In the genomic region with DNA sequence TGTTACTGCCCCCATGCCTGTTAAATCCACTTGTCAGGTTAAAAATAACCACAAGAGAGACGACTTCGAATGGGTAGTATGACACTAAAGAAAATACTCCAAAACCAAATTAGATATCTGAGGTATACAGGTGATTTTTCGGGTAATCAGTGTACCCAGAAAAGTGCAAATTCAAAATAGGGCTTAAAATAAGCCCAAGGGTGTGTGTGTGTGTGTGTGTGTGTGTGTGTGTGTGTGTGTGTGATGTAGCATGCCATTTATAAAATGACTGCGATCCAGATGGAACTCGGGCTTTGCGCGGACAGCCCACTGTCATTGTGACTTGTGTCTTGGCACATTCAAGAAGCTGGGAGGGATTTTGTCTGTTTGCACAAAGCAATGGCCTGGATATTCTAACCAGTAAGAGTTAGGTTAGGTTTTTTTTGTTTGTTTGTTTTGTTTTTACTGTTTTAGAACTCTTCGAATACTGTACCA, we compare ENCODE assay signal across 8 mouse cellular contexts. TPM values are rescaled to one million over a fixed set of nuclear protein-coding genes. Genes with fewer than 3 reads are reported as not detected.
DNase-seq lines count a peak whose midpoint lies in the region; ATAC-seq lines count a peak whose summit lies in the region.

No protein-coding gene starts in this region.

- no peak for DNase-seq in neural tube, embryonic 11.5 days (ENCODE audit: low spot score)
- no peak for DNase-seq in neural tube, embryonic 10.5 days (ENCODE audit: extremely low spot score, low spot score)
- peak; percentile 62 to 70 for DNase-seq in cerebellum, postnatal 10 days
- DNase-seq in limb, embryonic 11.5 days (ENCODE audit: low spot score): no peak
- no peak for DNase-seq in yolk sac, embryonic 10.5 days (ENCODE audit: low spot score)

- no peaks in the 10 kb centered on the region for H3K36me3 ChIP-seq in neural tube, embryonic 11.5 days (ENCODE audit: control insufficient read depth, insufficient read depth, low read length)
- no peaks in the 10 kb centered on the region for H3K36me3 ChIP-seq in heart, embryonic 12.5 days
- H3K36me3 ChIP-seq in limb, embryonic 11.5 days (ENCODE audit: control insufficient read depth, insufficient read depth, low read length): no peaks in the 10 kb centered on the region
- H3K36me3 ChIP-seq in midbrain, embryonic 15.5 days (replicated peaks): no peaks in the 10 kb centered on the region

- no peaks in the 10 kb centered on the region for H3K9me3 ChIP-seq in neural tube, embryonic 11.5 days (ENCODE audit: control insufficient read depth, low read length)
- H3K9me3 ChIP-seq in heart, embryonic 12.5 days (replicated peaks): no peaks in the 10 kb centered on the region
- no peaks in the 10 kb centered on the region for H3K9me3 ChIP-seq in limb, embryonic 11.5 days (ENCODE audit: control insufficient read depth, low read length)
- H3K9me3 ChIP-seq in midbrain, embryonic 15.5 days: no peaks in the 10 kb centered on the region

- no peak for ATAC-seq in neural tube, embryonic 11.5 days (ENCODE audit: insufficient read depth, low FRiP score, low TSS enrichment)
- ATAC-seq in heart, embryonic 12.5 days (ENCODE audit: insufficient number of reproducible peaks, low FRiP score): no peak
- ATAC-seq in limb, embryonic 11.5 days (ENCODE audit: insufficient number of reproducible peaks, low FRiP score, low TSS enrichment, low read depth): no peak
- ATAC-seq in midbrain, embryonic 15.5 days (replicated peaks): no peak
- ATAC-seq in granulocyte monocyte progenitor cell, adult 5-6 weeks (replicated peaks; ENCODE audit: poor library complexity, severe bottlenecking): no peak

- H3K9ac ChIP-seq in neural tube, embryonic 11.5 days (ENCODE audit: low read length): peak overlapping the region; percentile 78
- H3K9ac ChIP-seq in heart, embryonic 12.5 days: peak overlapping the region; percentile 92
- peak overlapping the region; percentile 91 for H3K9ac ChIP-seq in limb, embryonic 11.5 days (ENCODE audit: low read length)
- H3K9ac ChIP-seq in midbrain, embryonic 15.5 days: peak overlapping the region; percentile 59

- H3K4me3 ChIP-seq in neural tube, embryonic 11.5 days (ENCODE audit: low read depth, low read length): peak overlapping the region; percentile 82
- H3K4me3 ChIP-seq in heart, embryonic 12.5 days: peak overlapping the region; percentile 79
- H3K4me3 ChIP-seq in limb, embryonic 11.5 days (ENCODE audit: low read depth, low read length): peak overlapping the region; percentile 98
- peak overlapping the region; percentile 62 for H3K4me3 ChIP-seq in midbrain, embryonic 15.5 days

- peak overlapping the region; percentile 87 for H3K27ac ChIP-seq in neural tube, embryonic 11.5 days (ENCODE audit: low read depth, low read length)
- H3K27ac ChIP-seq in heart, embryonic 12.5 days (ENCODE audit: poor library complexity, severe bottlenecking): peak overlapping the region; percentile 97
- no peak overlapping the region for H3K27ac ChIP-seq in limb, embryonic 11.5 days (replicated peaks; ENCODE audit: low read depth, low read length)
- peak overlapping the region; percentile 85 for H3K27ac ChIP-seq in midbrain, embryonic 15.5 days

- WGBS in neural tube, embryonic 11.5 days: 11% methylated on average over 8 of the region's 8 CpGs
- WGBS in heart, embryonic 12.5 days: 13% methylated on average over 8 of the region's 8 CpGs
- 23% methylated on average over 8 of the region's 8 CpGs for WGBS in limb, embryonic 11.5 days
- WGBS in midbrain, embryonic 15.5 days: 11% methylated on average over 8 of the region's 8 CpGs

- no peaks in the 10 kb centered on the region for H3K4me1 ChIP-seq in neural tube, embryonic 11.5 days (ENCODE audit: control insufficient read depth, insufficient read depth, low read length)
- H3K4me1 ChIP-seq in heart, embryonic 12.5 days (replicated peaks): peaks cover 24% of the 10 kb centered on the region
- no peaks in the 10 kb centered on the region for H3K4me1 ChIP-seq in limb, embryonic 11.5 days (ENCODE audit: control insufficient read depth, insufficient read depth, low read length)
- H3K4me1 ChIP-seq in midbrain, embryonic 15.5 days: peaks cover 26% of the 10 kb centered on the region

- H3K27me3 ChIP-seq in neural tube, embryonic 11.5 days (ENCODE audit: control insufficient read depth, insufficient read depth, low read length): no peaks in the 10 kb centered on the region
- H3K27me3 ChIP-seq in heart, embryonic 12.5 days (replicated peaks): no peaks in the 10 kb centered on the region
- H3K27me3 ChIP-seq in limb, embryonic 11.5 days (ENCODE audit: control insufficient read depth, insufficient read depth, low read length): no peaks in the 10 kb centered on the region
- no peaks in the 10 kb centered on the region for H3K27me3 ChIP-seq in midbrain, embryonic 15.5 days (replicated peaks)

- H3K4me2 ChIP-seq in neural tube, embryonic 11.5 days (ENCODE audit: low read depth): peak overlapping the region; percentile 76
- H3K4me2 ChIP-seq in heart, embryonic 12.5 days: peak overlapping the region; percentile 88
- H3K4me2 ChIP-seq in limb, embryonic 11.5 days (ENCODE audit: low read depth, severe bottlenecking): peak overlapping the region; percentile 61
- H3K4me2 ChIP-seq in midbrain, embryonic 15.5 days: peak overlapping the region; percentile 85

RNA-seq across cellular contexts. Expression of a gene that starts 1.1 kb away (rescaled TPM):
- polyA plus RNA-seq in neural tube, embryonic 11.5 days (2014; fragmentation: Nextera tagmentation; extraction: Ambion mirVana): 80.2 and 84.7 TPM in 2 replicates
- polyA plus RNA-seq in heart, embryonic 12.5 days (2016; fragmentation: Nextera tagmentation; extraction: Ambion mirVana): 135 and 136 TPM in 2 replicates
- polyA plus RNA-seq in limb, embryonic 11.5 days (2014; fragmentation: Nextera tagmentation; extraction: Ambion mirVana): 77.8 and 83.2 TPM in 2 replicates
- 90.8 and 94.4 TPM in 2 replicates for polyA plus RNA-seq in midbrain, embryonic 15.5 days (2015; fragmentation: Nextera tagmentation; extraction: Ambion mirVana)
- total RNA-seq in granulocyte monocyte progenitor cell, adult 5-6 weeks (2014; fragmentation: Nextera tagmentation): 69.6 and 84.0 TPM in 2 replicates
- 131 and 143 TPM in 2 replicates for total RNA-seq in granulocyte monocyte progenitor cell, adult 5-6 weeks (2017)

RNA-seq across cellular contexts. Expression of a gene that starts 23.4 kb away (rescaled TPM):
- polyA plus RNA-seq in neural tube, embryonic 11.5 days (2014; fragmentation: Nextera tagmentation; extraction: Ambion mirVana): 27.4 and 30.4 TPM in 2 replicates
- 24.7 and 27.8 TPM in 2 replicates for polyA plus RNA-seq in heart, embryonic 12.5 days (2016; fragmentation: Nextera tagmentation; extraction: Ambion mirVana)
- 17.0 and 20.8 TPM in 2 replicates for polyA plus RNA-seq in limb, embryonic 11.5 days (2014; fragmentation: Nextera tagmentation; extraction: Ambion mirVana)
- 55.2 and 57.2 TPM in 2 replicates for polyA plus RNA-seq in midbrain, embryonic 15.5 days (2015; fragmentation: Nextera tagmentation; extraction: Ambion mirVana)
- total RNA-seq in granulocyte monocyte progenitor cell, adult 5-6 weeks (2014; fragmentation: Nextera tagmentation): 12.8 and 18.8 TPM in 2 replicates
- total RNA-seq in granulocyte monocyte progenitor cell, adult 5-6 weeks (2017): 32.4 and 41.7 TPM in 2 replicates

RNA-seq across cellular contexts. Expression of a gene that starts 23.5 kb away (rescaled TPM):
- polyA plus RNA-seq in neural tube, embryonic 11.5 days (2014; fragmentation: Nextera tagmentation; extraction: Ambion mirVana): 58.8 and 72.2 TPM in 2 replicates
- 50.2 and 53.7 TPM in 2 replicates for polyA plus RNA-seq in heart, embryonic 12.5 days (2016; fragmentation: Nextera tagmentation; extraction: Ambion mirVana)
- 61.2 and 62.8 TPM in 2 replicates for polyA plus RNA-seq in limb, embryonic 11.5 days (2014; fragmentation: Nextera tagmentation; extraction: Ambion mirVana)
- 56.9 and 62.6 TPM in 2 replicates for polyA plus RNA-seq in midbrain, embryonic 15.5 days (2015; fragmentation: Nextera tagmentation; extraction: Ambion mirVana)
- 36.3 and 47.4 TPM in 2 replicates for total RNA-seq in granulocyte monocyte progenitor cell, adult 5-6 weeks (2014; fragmentation: Nextera tagmentation)
- total RNA-seq in granulocyte monocyte progenitor cell, adult 5-6 weeks (2017): 33.5 and 38.7 TPM in 2 replicates

Comparison
In these comparisons a context has a peak if more than half of its experiments do, and no peak if none do; other contexts are left out.
1. DNase-seq: peak in cerebellum, postnatal 10 days (2 of 2); none in neural tube, embryonic 11.5 days (single experiment), neural tube, embryonic 10.5 days (single experiment), limb, embryonic 11.5 days (single experiment) and yolk sac, embryonic 10.5 days (single experiment).
2. Peak in every context shown above with its lines, with median percentiles within 50 percentile points of each other: H3K4me2 ChIP-seq, H3K4me3 ChIP-seq and H3K9ac ChIP-seq.